Mouse (Mus musculus) stomach, embryonic 14.5 days (tissue): ENCODE results near the gene Hhat. TPM values are rescaled to one million over a fixed set of nuclear protein-coding genes. Genes with fewer than 3 reads are reported as not detected.

Experiments
- polyA plus RNA-seq: library from polyadenylated mRNA; unstranded; fragments of >200 nt; fragmentation: Nextera tagmentation; extraction: Ambion mirVana; gene quantifications from 2 replicates; pipeline ENCODE4 v1.2.1, GENCODE M21; 2014

Gene Hhat
- polyA plus RNA-seq, 1 experiment from 2014 or later, result 14.2 TPM

Other genes starting within 250 kb of the Hhat start
- gene Sertad4, start 84.5 kb upstream of the Hhat start, polyA plus RNA-seq, result 21.5 and 27.2 TPM in 2 replicates